Mouse (Mus musculus): Measurements from ENCODE around the gene Mrpl45. TPM values are rescaled to one million over a fixed set of nuclear protein-coding genes. Genes with fewer than 3 reads are reported as not detected.

The Mrpl45 gene
- polyA plus RNA-seq, 1 experiment, result 103 TPM

DNA sequence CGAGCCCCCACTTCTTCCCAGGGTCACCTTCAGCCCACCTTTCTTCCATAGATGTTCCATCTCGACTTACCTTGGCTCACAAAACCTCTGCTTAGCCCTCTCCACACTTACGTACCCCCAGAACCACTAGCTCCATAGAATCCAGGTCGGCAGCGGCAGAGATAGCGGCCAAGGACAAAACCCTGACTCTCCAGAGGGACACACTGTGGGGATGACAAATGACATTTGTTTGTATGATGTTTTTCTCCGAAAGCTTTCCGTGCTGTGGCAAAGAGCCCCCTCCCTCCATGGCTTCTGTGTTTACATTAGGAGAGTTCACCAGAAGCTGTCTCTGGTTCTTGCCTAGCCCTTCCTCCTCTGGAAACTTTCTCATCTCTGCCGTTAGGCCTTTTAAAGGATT lies 31.8 kb downstream of the Mrpl45 start:
- Histone ChIP-seq H3K4me1 (ENCODE audit: control insufficient read depth, insufficient read depth, low read length) (no peaks in the 10 kb centered on the region), H3K9ac (ENCODE audit: low read depth, poor library complexity, severe bottlenecking) (no peak overlapping the region), H3K27ac (ENCODE audit: insufficient read depth, low read length) (no peak overlapping the region), H3K27me3 (ENCODE audit: control insufficient read depth, insufficient read depth, low read length, poor library complexity, severe bottlenecking) (no peaks in the 10 kb centered on the region), H3K9me3 (replicated peaks; ENCODE audit: control insufficient read depth, insufficient read depth, low read length, poor library complexity, severe bottlenecking) (no peaks in the 10 kb centered on the region), H3K36me3 (ENCODE audit: control insufficient read depth, insufficient read depth, low read length, poor library complexity, severe bottlenecking) (no peaks in the 10 kb centered on the region), H3K4me3 (ENCODE audit: low read depth, low read length) (no peak overlapping the region)
- TF ChIP-seq POLR2A (IDR thresholded peaks at IDR 0.05; ENCODE audit: insufficient read depth, low read length) (no peak), EP300 (IDR thresholded peaks at IDR 0.05; ENCODE audit: insufficient read depth, low read depth, low read length) (no peak), CTCF (IDR thresholded peaks at IDR 0.05; ENCODE audit: low read depth, low read length) (no peak)

DNA sequence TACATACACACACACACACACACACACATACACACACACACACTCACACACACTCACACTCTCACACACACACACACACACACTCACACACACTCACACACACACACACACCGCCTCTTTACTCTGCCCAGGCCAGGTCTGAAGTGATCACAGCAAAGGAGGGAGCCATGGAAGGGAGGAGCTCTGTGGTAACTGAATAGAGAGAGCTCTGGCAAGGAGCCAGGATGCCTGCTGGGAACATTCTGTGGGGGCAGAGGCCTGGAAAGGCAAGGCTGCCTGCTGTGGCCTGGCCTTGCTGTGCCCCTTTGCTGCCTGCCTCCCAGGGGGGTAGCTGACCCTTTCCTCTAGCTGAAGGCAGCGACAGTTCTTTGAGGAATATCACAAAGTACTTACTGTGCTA lies 34.5 kb downstream of the Mrpl45 start:
- Histone ChIP-seq H3K4me3 (ENCODE audit: low read depth, low read length) (no peak overlapping the region), H3K9me3 (replicated peaks; ENCODE audit: control insufficient read depth, insufficient read depth, low read length, poor library complexity, severe bottlenecking) (no peaks in the 10 kb centered on the region), H3K9ac (ENCODE audit: low read depth, poor library complexity, severe bottlenecking) (no peak overlapping the region), H3K4me1 (ENCODE audit: control insufficient read depth, insufficient read depth, low read length) (no peaks in the 10 kb centered on the region), H3K27me3 (ENCODE audit: control insufficient read depth, insufficient read depth, low read length, poor library complexity, severe bottlenecking) (no peaks in the 10 kb centered on the region), H3K36me3 (ENCODE audit: control insufficient read depth, insufficient read depth, low read length, poor library complexity, severe bottlenecking) (no peaks in the 10 kb centered on the region), H3K27ac (ENCODE audit: insufficient read depth, low read length) (no peak overlapping the region)
- TF ChIP-seq CTCF (IDR thresholded peaks at IDR 0.05; ENCODE audit: low read depth, low read length) (no peak), EP300 (IDR thresholded peaks at IDR 0.05; ENCODE audit: insufficient read depth, low read depth, low read length) (no peak), POLR2A (IDR thresholded peaks at IDR 0.05; ENCODE audit: insufficient read depth, low read length) (no peak)

DNA sequence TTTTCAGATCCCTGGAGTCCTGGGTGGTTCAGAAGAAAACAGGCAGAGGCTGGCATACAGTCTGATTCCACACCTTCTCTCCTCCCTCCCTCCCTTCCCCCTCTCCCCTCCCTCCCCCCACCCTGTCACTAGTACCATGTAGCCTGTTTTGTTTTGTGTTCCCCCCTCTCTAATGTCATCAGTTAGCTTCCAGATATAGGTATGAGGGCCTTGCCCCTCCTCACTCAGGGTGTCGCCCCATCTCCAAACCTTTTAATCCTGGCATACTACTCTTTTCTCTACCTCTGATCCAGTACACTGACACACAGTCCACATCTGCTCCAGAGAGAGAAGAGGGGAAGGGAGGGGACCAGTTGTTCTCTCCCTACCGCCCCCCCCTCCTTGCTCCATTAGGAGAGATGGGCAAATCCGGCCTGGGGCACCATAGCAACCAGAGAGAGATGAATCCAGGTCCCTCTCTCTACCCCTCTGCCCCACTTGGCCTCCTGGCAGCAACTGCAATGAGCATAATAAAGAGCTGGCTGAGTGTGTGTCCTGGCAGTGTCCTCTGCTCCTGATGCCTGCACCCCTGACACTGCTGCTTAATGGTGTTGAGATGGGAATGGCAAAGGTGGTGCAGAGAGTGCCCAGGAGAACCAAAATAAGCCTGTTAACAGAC lies 36.6 kb downstream of the Mrpl45 start, which contains the start of gene Gpr179:
Gene Gpr179, minus strand, starts transcription at position 51 of the 658 bp plus-strand sequence.
- Histone ChIP-seq H3K36me3 (ENCODE audit: control insufficient read depth, insufficient read depth, low read length, poor library complexity, severe bottlenecking) (no peaks in the 10 kb centered on the region), H3K9ac (ENCODE audit: low read depth, poor library complexity, severe bottlenecking) (no peak within 1 kb of the TSS), H3K4me1 (ENCODE audit: control insufficient read depth, insufficient read depth, low read length) (peaks cover 2% of the 10 kb centered on the region), H3K9me3 (replicated peaks; ENCODE audit: control insufficient read depth, insufficient read depth, low read length, poor library complexity, severe bottlenecking) (no peaks in the 10 kb centered on the region), H3K27me3 (ENCODE audit: control insufficient read depth, insufficient read depth, low read length, poor library complexity, severe bottlenecking) (no peaks in the 10 kb centered on the region), H3K4me3 (ENCODE audit: low read depth, low read length) (no peak within 1 kb of the TSS), H3K27ac (ENCODE audit: insufficient read depth, low read length) (no peak within 1 kb of the TSS)
- TF ChIP-seq CTCF (IDR thresholded peaks at IDR 0.05; ENCODE audit: low read depth, low read length), result no peak
- TF ChIP-seq POLR2A (IDR thresholded peaks at IDR 0.05; ENCODE audit: insufficient read depth, low read length), result no peak
- TF ChIP-seq EP300 (IDR thresholded peaks at IDR 0.05; ENCODE audit: insufficient read depth, low read depth, low read length), result no peak

DNA sequence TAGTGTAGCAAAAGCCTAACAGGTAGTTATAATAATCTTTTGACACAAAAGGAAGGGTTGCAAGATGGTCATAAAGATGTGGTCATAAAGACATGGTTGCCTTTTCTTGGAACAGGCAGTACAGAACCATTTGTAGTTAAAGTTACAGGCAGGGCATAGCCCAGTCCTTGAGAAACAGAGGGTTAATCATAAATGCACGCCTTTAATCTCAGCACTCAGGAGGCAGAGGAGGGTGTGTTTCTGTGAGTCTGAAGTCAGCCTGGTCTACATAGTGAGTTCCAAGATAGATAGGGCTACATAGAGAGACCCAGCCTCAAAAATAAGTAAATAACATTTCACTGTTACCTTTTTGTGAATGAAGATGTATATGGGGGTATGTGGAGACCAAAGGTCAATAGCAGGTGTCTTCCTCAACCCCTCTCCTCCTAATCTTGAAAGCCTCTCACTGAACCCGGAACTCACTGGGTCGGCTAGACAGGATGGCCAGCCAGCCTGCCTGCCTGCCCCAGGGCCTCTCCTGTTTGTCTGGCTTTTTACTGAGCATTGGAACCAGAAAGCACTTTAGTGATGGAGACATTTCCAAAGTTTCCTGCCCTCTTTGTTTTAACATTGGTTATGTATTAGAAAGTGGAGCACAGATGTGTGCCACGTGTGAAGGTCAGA lies 37.5 kb downstream of the Mrpl45 start:
- no peak overlapping the region for H3K9ac ChIP-seq (ENCODE audit: low read depth, poor library complexity, severe bottlenecking)
- TF ChIP-seq EP300 (IDR thresholded peaks at IDR 0.05; ENCODE audit: insufficient read depth, low read depth, low read length), result no peak
- TF ChIP-seq POLR2A (IDR thresholded peaks at IDR 0.05; ENCODE audit: insufficient read depth, low read length), result no peak
- no peak for TF ChIP-seq CTCF (IDR thresholded peaks at IDR 0.05; ENCODE audit: low read depth, low read length)
- H3K27ac ChIP-seq (ENCODE audit: insufficient read depth, low read length), result no peak overlapping the region

DNA sequence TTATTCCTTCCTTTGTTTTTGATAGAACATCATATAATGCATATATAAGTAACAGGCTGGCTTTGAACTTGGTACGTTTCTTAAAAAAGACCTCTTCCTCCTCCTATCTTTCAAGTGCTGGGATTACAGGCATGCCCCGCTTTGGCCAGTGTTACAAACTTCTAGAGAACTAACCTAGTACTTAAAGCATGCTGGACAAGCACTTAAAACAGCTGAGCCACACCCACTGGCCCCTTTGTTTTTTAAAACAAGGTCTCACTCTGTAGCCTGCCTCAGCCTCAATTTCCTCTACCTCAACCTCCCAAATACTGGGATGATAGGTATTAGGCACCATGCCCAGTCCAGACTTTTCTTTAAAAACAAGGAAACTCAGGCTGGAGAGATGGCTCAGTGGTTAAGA lies 39.1 kb downstream of the Mrpl45 start:
- no peak overlapping the region for H3K4me3 ChIP-seq (ENCODE audit: low read depth, low read length)
- H3K4me1 ChIP-seq (ENCODE audit: control insufficient read depth, insufficient read depth, low read length), result peaks cover 2% of the 10 kb centered on the region
- H3K9ac ChIP-seq (ENCODE audit: low read depth, poor library complexity, severe bottlenecking), result no peak overlapping the region
- H3K27me3 ChIP-seq (ENCODE audit: control insufficient read depth, insufficient read depth, low read length, poor library complexity, severe bottlenecking), result no peaks in the 10 kb centered on the region
- no peaks in the 10 kb centered on the region for H3K9me3 ChIP-seq (replicated peaks; ENCODE audit: control insufficient read depth, insufficient read depth, low read length, poor library complexity, severe bottlenecking)
- peak overlapping the region; percentile 31; the same call in 1 of the 2 replicates for H3K27ac ChIP-seq (ENCODE audit: insufficient read depth, low read length)
- TF ChIP-seq EP300 (IDR thresholded peaks at IDR 0.05; ENCODE audit: insufficient read depth, low read depth, low read length) (no peak), POLR2A (IDR thresholded peaks at IDR 0.05; ENCODE audit: insufficient read depth, low read length) (no peak), CTCF (IDR thresholded peaks at IDR 0.05; ENCODE audit: low read depth, low read length) (no peak)
- no peaks in the 10 kb centered on the region for H3K36me3 ChIP-seq (ENCODE audit: control insufficient read depth, insufficient read depth, low read length, poor library complexity, severe bottlenecking)

More for the DNA sequence above, 37.5 kb downstream of the Mrpl45 start:
- H3K36me3 ChIP-seq (ENCODE audit: control insufficient read depth, insufficient read depth, low read length, poor library complexity, severe bottlenecking), result no peaks in the 10 kb centered on the region
- H3K4me3 ChIP-seq (ENCODE audit: low read depth, low read length), result no peak overlapping the region
- no peaks in the 10 kb centered on the region for H3K9me3 ChIP-seq (replicated peaks; ENCODE audit: control insufficient read depth, insufficient read depth, low read length, poor library complexity, severe bottlenecking)
- peaks cover 2% of the 10 kb centered on the region for H3K4me1 ChIP-seq (ENCODE audit: control insufficient read depth, insufficient read depth, low read length)
- H3K27me3 ChIP-seq (ENCODE audit: control insufficient read depth, insufficient read depth, low read length, poor library complexity, severe bottlenecking), result no peaks in the 10 kb centered on the region

DNA sequence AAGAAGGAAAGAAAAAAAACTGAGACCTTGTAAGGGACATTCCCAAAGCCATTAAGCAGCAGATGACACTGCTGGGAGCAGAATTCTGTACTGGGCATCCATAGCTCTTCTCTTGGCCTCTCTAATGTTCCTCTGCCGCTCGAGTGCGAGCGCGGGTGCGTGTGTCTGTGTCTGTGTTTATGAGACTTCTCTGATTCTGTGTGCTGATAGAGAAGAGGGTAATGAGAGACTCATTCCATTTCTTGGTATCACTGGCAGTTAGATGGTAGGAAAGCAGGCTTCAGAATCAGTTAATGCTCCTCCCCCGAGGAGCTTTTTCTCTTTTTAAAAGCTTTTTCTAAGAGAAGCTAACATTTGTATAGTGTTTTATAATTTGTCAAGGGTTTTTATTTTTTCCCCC lies 39.7 kb downstream of the Mrpl45 start:
- TF ChIP-seq POLR2A (IDR thresholded peaks at IDR 0.05; ENCODE audit: insufficient read depth, low read length) (no peak), CTCF (IDR thresholded peaks at IDR 0.05; ENCODE audit: low read depth, low read length) (no peak), EP300 (IDR thresholded peaks at IDR 0.05; ENCODE audit: insufficient read depth, low read depth, low read length) (no peak)
- no peak overlapping the region for H3K27ac ChIP-seq (ENCODE audit: insufficient read depth, low read length)
- H3K9me3 ChIP-seq (replicated peaks; ENCODE audit: control insufficient read depth, insufficient read depth, low read length, poor library complexity, severe bottlenecking), result no peaks in the 10 kb centered on the region
- no peak overlapping the region for H3K9ac ChIP-seq (ENCODE audit: low read depth, poor library complexity, severe bottlenecking)
- H3K4me1 ChIP-seq (ENCODE audit: control insufficient read depth, insufficient read depth, low read length), result peaks cover 2% of the 10 kb centered on the region
- no peak overlapping the region for H3K4me3 ChIP-seq (ENCODE audit: low read depth, low read length)
- H3K36me3 ChIP-seq (ENCODE audit: control insufficient read depth, insufficient read depth, low read length, poor library complexity, severe bottlenecking), result no peaks in the 10 kb centered on the region
- no peaks in the 10 kb centered on the region for H3K27me3 ChIP-seq (ENCODE audit: control insufficient read depth, insufficient read depth, low read length, poor library complexity, severe bottlenecking)
